Mouse (Mus musculus): Measurements from ENCODE around the gene Syt8.

GRCm38 (mm10) chr7:142415314-142415713 is 19.3 kb upstream of the Syt8 start:
- TF ChIP-seq GATA1 (IDR thresholded peaks at IDR 0.05; ENCODE audit: low read length) (no peak), TAL1 (IDR thresholded peaks at IDR 0.05; ENCODE audit: low read length) (no peak)

Data from erythroblast, embryonic 14.5 days (primary cell).